Mouse (Mus musculus) lung, postnatal 36 days (tissue): ENCODE measurements around the gene Cib1.

Experiments used
- DNase-seq: peaks from one replicate; pipeline ENCODE4 v3.0.0; 2022; ENCODE audit warnings: mixed read lengths

Cib1 gene

GRCm38 (mm10) chr7:80182139-80182538 lies 50.5 kb downstream of the Cib1 start:
- no peak for DNase-seq

GRCm38 (mm10) chr7:80181078-80181477 lies 51.5 kb downstream of the Cib1 start:
- DNase-seq: no peak

- DNase-seq: no peak
Measured at GRCm38 (mm10) chr7:80180202-80180601, 52.4 kb downstream of the Cib1 start.

- DNase-seq: no peak
Measured at GRCm38 (mm10) chr7:80179790-80180189, 52.8 kb downstream of the Cib1 start.

GRCm38 (mm10) chr7:80179327-80179726 lies 53.3 kb downstream of the Cib1 start:
- DNase-seq: no peak

GRCm38 (mm10) chr7:80178037-80178729 lies 54.4 kb downstream of the Cib1 start:
- no peak for DNase-seq

GRCm38 (mm10) chr7:80177438-80177837 lies 55.2 kb downstream of the Cib1 start:
- no peak for DNase-seq
